Mouse (Mus musculus): ENCODE data around the gene Rps17. TPM values are rescaled to one million over a fixed set of nuclear protein-coding genes. Genes with fewer than 3 reads are reported as not detected.

Rps17 gene
- polyA plus RNA-seq, 2 experiments: 828 to 1,514 TPM

DNA sequence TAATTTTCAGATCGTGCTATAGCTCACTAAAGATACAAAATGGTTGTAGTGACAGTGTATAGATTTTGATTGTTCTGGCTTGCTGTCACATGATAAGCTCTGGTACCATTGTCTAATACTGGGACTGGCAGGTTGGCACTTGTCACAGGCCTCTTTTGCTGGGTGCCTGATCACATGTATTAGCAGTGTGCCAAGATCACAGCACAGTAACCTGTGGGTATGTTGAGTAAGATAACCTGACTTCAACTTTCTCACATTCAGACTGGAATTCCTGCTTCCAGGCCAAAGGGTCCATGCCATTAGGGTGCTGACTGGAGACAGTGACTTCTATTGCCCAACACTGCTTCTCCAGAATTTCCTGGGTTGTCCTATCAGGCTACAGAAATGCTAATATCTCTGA lies 33.9 kb downstream of the Rps17 start:
- Histone ChIP-seq H3K27ac (no peak overlapping the region), H3K9ac (replicated peaks) (no peak overlapping the region), H3K4me2 (ENCODE audit: low read depth) (no peak overlapping the region), H3K9me3 (ENCODE audit: control insufficient read depth, low read length) (no peaks in the 10 kb centered on the region), H3K27me3 (ENCODE audit: control insufficient read depth, insufficient read depth, low read length) (no peaks in the 10 kb centered on the region), H3K36me3 (replicated peaks; ENCODE audit: control insufficient read depth, insufficient read depth, low read depth) (no peaks in the 10 kb centered on the region), H3K4me1 (replicated peaks; ENCODE audit: control insufficient read depth in 2 of 2, insufficient read depth in 2 of 2, low read length in 1 of 2) (no peaks in the 10 kb centered on the region), H3K4me3 (ENCODE audit: insufficient read depth in 1 of 2, low read depth in 2 of 2, low read length in 2 of 2) (no peak overlapping the region)
- DNase-seq (ENCODE audit: low read depth in 3 of 3, low spot score in 3 of 3): no peak
- WGBS (ENCODE audit: insufficient replicate concordance): 61% methylated on average over 1 of the region's 1 CpGs
- no peak for TF ChIP-seq EP300 (IDR thresholded peaks at IDR 0.05; ENCODE audit: low read depth)
- TF ChIP-seq CTCF (IDR thresholded peaks at IDR 0.05; ENCODE audit: low read depth): no peak
- ATAC-seq (ENCODE audit: insufficient read depth): no peak

DNA sequence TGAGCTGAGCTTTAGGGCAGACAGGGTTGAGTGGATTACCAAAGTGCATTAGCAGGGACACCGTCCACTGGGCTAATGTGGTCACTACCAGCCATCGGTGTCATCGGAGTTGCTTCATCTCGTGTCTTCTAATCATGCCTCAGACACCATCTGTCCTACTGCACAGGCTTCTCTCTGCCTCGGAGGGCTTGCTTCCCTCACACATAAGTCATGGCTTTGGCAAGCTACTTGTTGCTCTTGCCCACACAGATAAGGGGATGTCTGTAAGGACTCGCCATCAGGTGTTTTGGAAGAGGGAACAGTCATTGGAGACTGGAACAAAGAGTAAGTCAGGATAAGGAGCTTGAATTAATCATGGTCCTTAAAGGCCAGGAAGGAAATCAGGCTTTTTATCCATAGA lies 35.8 kb downstream of the Rps17 start:
- no peak for TF ChIP-seq CTCF (IDR thresholded peaks at IDR 0.05; ENCODE audit: low read depth)
- H3K9ac ChIP-seq (replicated peaks): no peak overlapping the region
- no peaks in the 10 kb centered on the region for H3K36me3 ChIP-seq (replicated peaks; ENCODE audit: control insufficient read depth, insufficient read depth, low read depth)
- ATAC-seq (ENCODE audit: insufficient read depth): no peak
- H3K4me1 ChIP-seq (replicated peaks; ENCODE audit: control insufficient read depth in 2 of 2, insufficient read depth in 2 of 2, low read length in 1 of 2): no peaks in the 10 kb centered on the region
- no peak overlapping the region for H3K4me3 ChIP-seq (ENCODE audit: insufficient read depth in 1 of 2, low read depth in 2 of 2, low read length in 2 of 2)
- H3K9me3 ChIP-seq (ENCODE audit: control insufficient read depth, low read length): no peaks in the 10 kb centered on the region
- no peaks in the 10 kb centered on the region for H3K27me3 ChIP-seq (ENCODE audit: control insufficient read depth, insufficient read depth, low read length)
- WGBS (ENCODE audit: insufficient replicate concordance): 51% methylated on average over 6 of the region's 6 CpGs
- no peak overlapping the region for H3K27ac ChIP-seq
- no peak overlapping the region for H3K4me2 ChIP-seq (ENCODE audit: low read depth)
- no peak for DNase-seq (ENCODE audit: low read depth in 3 of 3, low spot score in 3 of 3)

DNA sequence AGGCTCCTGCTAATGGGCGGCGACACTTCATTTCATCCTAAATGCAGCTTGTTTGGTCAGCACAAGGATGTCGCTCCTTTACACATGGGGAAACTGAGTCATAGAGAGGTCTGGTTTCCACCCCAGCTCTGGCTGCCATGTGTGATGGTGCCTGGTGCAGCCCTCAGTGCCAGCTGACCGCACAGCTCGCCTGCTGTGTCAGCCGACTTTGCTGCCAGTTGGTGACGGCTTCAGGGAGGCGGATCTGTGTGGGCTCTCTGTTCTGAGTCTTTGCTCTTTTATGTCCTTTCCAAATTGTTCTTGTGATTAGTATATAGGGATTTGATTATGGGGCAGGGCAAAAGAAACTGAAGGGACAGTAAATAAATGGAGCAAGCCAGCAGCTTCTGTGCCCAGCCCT lies 37.3 kb downstream of the Rps17 start:
- Histone ChIP-seq H3K4me3 (ENCODE audit: insufficient read depth in 1 of 2, low read depth in 2 of 2, low read length in 2 of 2) (no peak overlapping the region), H3K27me3 (ENCODE audit: control insufficient read depth, insufficient read depth, low read length) (no peaks in the 10 kb centered on the region), H3K9ac (replicated peaks) (no peak overlapping the region), H3K27ac (no peak overlapping the region), H3K9me3 (ENCODE audit: control insufficient read depth, low read length) (no peaks in the 10 kb centered on the region), H3K4me1 (replicated peaks; ENCODE audit: control insufficient read depth in 2 of 2, insufficient read depth in 2 of 2, low read length in 1 of 2) (no peaks in the 10 kb centered on the region), H3K36me3 (replicated peaks; ENCODE audit: control insufficient read depth, insufficient read depth, low read depth) (no peaks in the 10 kb centered on the region), H3K4me2 (ENCODE audit: low read depth) (no peak overlapping the region)
- WGBS (ENCODE audit: insufficient replicate concordance): 68% methylated on average over 8 of the region's 8 CpGs
- ATAC-seq (ENCODE audit: insufficient read depth) (no peak), DNase-seq (ENCODE audit: low read depth in 3 of 3, low spot score in 3 of 3) (no peak)
- TF ChIP-seq EP300 (IDR thresholded peaks at IDR 0.05; ENCODE audit: low read depth) (no peak), CTCF (IDR thresholded peaks at IDR 0.05; ENCODE audit: low read depth) (no peak)

DNA sequence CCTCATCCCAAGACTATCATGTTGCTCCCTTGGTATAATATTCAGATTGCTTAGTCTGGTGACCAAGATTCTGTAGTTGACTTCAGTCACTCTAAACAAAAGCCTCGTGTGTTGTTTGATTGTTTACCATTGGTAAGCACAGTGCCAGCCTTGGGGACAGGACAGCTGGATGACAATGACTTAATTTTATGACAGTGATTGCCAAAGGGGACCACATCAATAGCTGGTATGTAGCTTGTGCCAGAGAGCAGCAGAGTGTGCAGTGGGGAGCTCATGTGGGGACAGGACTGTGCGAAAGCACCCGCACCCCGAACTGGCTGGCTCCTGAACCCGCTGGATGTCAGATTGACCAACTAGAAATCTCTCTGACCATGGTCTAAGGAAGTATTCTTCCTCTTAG lies 40.4 kb downstream of the Rps17 start:
- ATAC-seq (ENCODE audit: insufficient read depth) (no peak), DNase-seq (ENCODE audit: low read depth in 3 of 3, low spot score in 3 of 3) (no peak)
- H3K4me3 ChIP-seq (ENCODE audit: insufficient read depth in 1 of 2, low read depth in 2 of 2, low read length in 2 of 2): no peak overlapping the region
- H3K27me3 ChIP-seq (ENCODE audit: control insufficient read depth, insufficient read depth, low read length): no peaks in the 10 kb centered on the region
- H3K9me3 ChIP-seq (ENCODE audit: control insufficient read depth, low read length): no peaks in the 10 kb centered on the region
- WGBS (ENCODE audit: insufficient replicate concordance): 72% methylated on average over 5 of the region's 5 CpGs
- H3K4me1 ChIP-seq (replicated peaks; ENCODE audit: control insufficient read depth in 2 of 2, insufficient read depth in 2 of 2, low read length in 1 of 2): no peaks in the 10 kb centered on the region
- TF ChIP-seq CTCF (IDR thresholded peaks at IDR 0.05; ENCODE audit: low read depth): no peak
- no peak overlapping the region for H3K9ac ChIP-seq (replicated peaks)
- no peak overlapping the region for H3K4me2 ChIP-seq (ENCODE audit: low read depth)
- no peak overlapping the region for H3K27ac ChIP-seq
- no peaks in the 10 kb centered on the region for H3K36me3 ChIP-seq (replicated peaks; ENCODE audit: control insufficient read depth, insufficient read depth, low read depth)

DNA sequence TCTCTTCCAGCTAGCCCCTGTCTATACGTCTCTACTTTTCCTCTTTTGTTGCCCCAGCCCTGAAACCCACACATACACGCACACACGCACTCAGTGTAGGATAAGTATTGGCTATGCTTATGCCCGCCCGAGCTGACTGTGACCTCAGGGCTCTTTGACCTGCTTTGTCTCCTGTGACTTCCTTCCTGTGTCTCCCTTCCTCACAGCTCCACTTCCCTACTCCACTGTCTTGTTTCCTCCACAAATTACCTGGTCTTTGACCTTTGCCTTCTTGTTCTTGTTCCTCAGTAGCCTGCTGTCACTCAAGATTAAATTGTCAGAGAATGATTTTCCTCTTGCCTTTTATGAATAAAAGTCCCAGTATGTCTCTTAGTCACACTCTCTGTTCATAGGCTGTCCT lies 41.0 kb downstream of the Rps17 start:
- H3K27me3 ChIP-seq (ENCODE audit: control insufficient read depth, insufficient read depth, low read length): no peaks in the 10 kb centered on the region
- no peak for DNase-seq (ENCODE audit: low read depth in 3 of 3, low spot score in 3 of 3)
- WGBS (ENCODE audit: insufficient replicate concordance): 29% methylated on average over 5 of the region's 5 CpGs
- H3K27ac ChIP-seq: no peak overlapping the region
- no peak overlapping the region for H3K4me2 ChIP-seq (ENCODE audit: low read depth)
- no peak overlapping the region for H3K4me3 ChIP-seq (ENCODE audit: insufficient read depth in 1 of 2, low read depth in 2 of 2, low read length in 2 of 2)
- TF ChIP-seq EP300 (IDR thresholded peaks at IDR 0.05; ENCODE audit: low read depth): no peak
- no peak for TF ChIP-seq CTCF (IDR thresholded peaks at IDR 0.05; ENCODE audit: low read depth)
- no peak for ATAC-seq (ENCODE audit: insufficient read depth)
- no peaks in the 10 kb centered on the region for H3K36me3 ChIP-seq (replicated peaks; ENCODE audit: control insufficient read depth, insufficient read depth, low read depth)
- H3K4me1 ChIP-seq (replicated peaks; ENCODE audit: control insufficient read depth in 2 of 2, insufficient read depth in 2 of 2, low read length in 1 of 2): no peaks in the 10 kb centered on the region
- no peaks in the 10 kb centered on the region for H3K9me3 ChIP-seq (ENCODE audit: control insufficient read depth, low read length)
- H3K9ac ChIP-seq (replicated peaks): no peak overlapping the region

DNA sequence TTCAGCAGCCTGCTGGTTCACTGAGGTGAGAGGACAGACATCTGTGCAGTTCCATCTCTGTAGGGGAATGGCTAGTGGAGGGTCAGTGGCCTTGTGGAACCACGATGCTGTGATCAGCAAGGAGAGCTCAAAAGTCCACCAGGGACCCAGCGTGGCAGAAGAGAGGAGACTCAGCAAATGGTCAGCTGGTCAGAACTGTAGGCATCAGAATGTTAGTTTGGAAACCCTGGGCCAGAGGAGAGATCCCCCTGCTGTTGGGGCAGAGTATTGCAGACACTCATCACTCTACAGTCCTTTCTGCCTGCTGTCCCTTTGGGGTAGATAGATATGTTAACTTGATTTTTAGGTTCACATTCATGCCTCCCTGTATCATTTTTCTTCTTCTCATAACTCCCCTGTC lies 41.4 kb downstream of the Rps17 start:
- no peak overlapping the region for H3K27ac ChIP-seq
- no peaks in the 10 kb centered on the region for H3K4me1 ChIP-seq (replicated peaks; ENCODE audit: control insufficient read depth in 2 of 2, insufficient read depth in 2 of 2, low read length in 1 of 2)
- no peak overlapping the region for H3K9ac ChIP-seq (replicated peaks)
- H3K27me3 ChIP-seq (ENCODE audit: control insufficient read depth, insufficient read depth, low read length): no peaks in the 10 kb centered on the region
- H3K4me3 ChIP-seq (ENCODE audit: insufficient read depth in 1 of 2, low read depth in 2 of 2, low read length in 2 of 2): no peak overlapping the region
- H3K9me3 ChIP-seq (ENCODE audit: control insufficient read depth, low read length): no peaks in the 10 kb centered on the region
- ATAC-seq (ENCODE audit: insufficient read depth) (no peak), DNase-seq (ENCODE audit: low read depth in 3 of 3, low spot score in 3 of 3) (no peak)
- WGBS (ENCODE audit: insufficient replicate concordance): 55% methylated on average over 2 of the region's 2 CpGs
- no peaks in the 10 kb centered on the region for H3K36me3 ChIP-seq (replicated peaks; ENCODE audit: control insufficient read depth, insufficient read depth, low read depth)
- H3K4me2 ChIP-seq (ENCODE audit: low read depth): no peak overlapping the region
- TF ChIP-seq EP300 (IDR thresholded peaks at IDR 0.05; ENCODE audit: low read depth): no peak
- TF ChIP-seq CTCF (IDR thresholded peaks at IDR 0.05; ENCODE audit: low read depth): peak; percentile 67
